Comparison of ENCODE assay signal across 24 mouse cellular contexts in genomic region chr19:55297489-55297888, GRCm38 (mm10). TPM values are rescaled to one million over a fixed set of nuclear protein-coding genes. Genes with fewer than 3 reads are reported as not detected.
DNase-seq lines count a peak whose midpoint lies in the region; ATAC-seq and TF ChIP-seq lines count a peak whose summit lies in the region.
"Had no signal": no experiment of that assay in that cellular context is flagged by ENCODE, and none has a peak within 500 bp of the region (broad histone marks: within the 10 kb centered on the region; RNA-seq: fewer than 3 reads in every experiment).

No protein-coding gene starts in this region.

- TF ChIP-seq EP300 in CH12.LX (IDR thresholded peaks at IDR 0.05; ENCODE audit: low read length) (no peak), MEL (IDR thresholded peaks at IDR 0.05; ENCODE audit: low read depth in 1 of 2, low read length in 2 of 2) (no peak)

- peaks cover 42% of the 10 kb centered on the region for H3K4me1 ChIP-seq in liver, embryonic 12.5 days
- H3K4me1 ChIP-seq in liver, embryonic 11.5 days (replicated peaks; ENCODE audit: control insufficient read depth, insufficient read depth, low read length) = peaks cover 17% of the 10 kb centered on the region
- H3K4me1 ChIP-seq in CH12.LX (ENCODE audit: control insufficient read depth in 1 of 2, insufficient read depth in 2 of 2) (peaks cover 31 to 91% of the 10 kb centered on the region in 2 experiments), MEL (ENCODE audit: control insufficient read depth in 1 of 2, insufficient read depth in 2 of 2, low read length in 2 of 2) (peaks cover 32 to 44% of the 10 kb centered on the region in 2 experiments)
- no peaks in the 10 kb centered on the region for H3K4me1 ChIP-seq in embryonic facial prominence, embryonic 10.5 days
- H3K4me1 ChIP-seq in midbrain, embryonic 11.5 days (ENCODE audit: control insufficient read depth, insufficient read depth, low read length) = no peaks in the 10 kb centered on the region

- H3K4me2 ChIP-seq in liver, embryonic 12.5 days = no peak overlapping the region
- no peak overlapping the region for H3K4me2 ChIP-seq in liver, embryonic 11.5 days
- no peak overlapping the region for H3K4me2 ChIP-seq in CH12.LX (ENCODE audit: insufficient read depth, low read depth, poor library complexity, severe bottlenecking)
- no peak overlapping the region for H3K4me2 ChIP-seq in midbrain, embryonic 11.5 days

- no peak overlapping the region for H3K9ac ChIP-seq in liver, embryonic 12.5 days
- no peak overlapping the region for H3K9ac ChIP-seq in liver, embryonic 11.5 days (ENCODE audit: low read depth, low read length)
- H3K9ac ChIP-seq in CH12.LX (ENCODE audit: insufficient read depth, low read depth) (no peak overlapping the region), MEL (ENCODE audit: control insufficient read depth, low read depth, low read length, poor library complexity, severe bottlenecking) (no peak overlapping the region)
- no peak overlapping the region for H3K9ac ChIP-seq in midbrain, embryonic 11.5 days (ENCODE audit: low read length)

- 83% methylated on average over 2 of the region's 2 CpGs for WGBS in liver, embryonic 12.5 days (ENCODE audit: insufficient replicate concordance)
- 82% methylated on average over 2 of the region's 2 CpGs for WGBS in liver, embryonic 11.5 days
- 93% methylated on average over 2 of the region's 2 CpGs for WGBS in embryonic facial prominence, embryonic 10.5 days
- WGBS in midbrain, embryonic 11.5 days = 92% methylated on average over 2 of the region's 2 CpGs

- peaks cover 95% of the 10 kb centered on the region for H3K36me3 ChIP-seq in liver, embryonic 12.5 days
- peaks cover 25% of the 10 kb centered on the region for H3K36me3 ChIP-seq in liver, embryonic 11.5 days (ENCODE audit: control insufficient read depth, insufficient read depth, low read length)
- H3K36me3 ChIP-seq in CH12.LX (replicated peaks in 1 of 2; ENCODE audit: control insufficient read depth in 1 of 2, insufficient read depth in 1 of 2, low read length in 1 of 2) = peaks cover 64 to 83% of the 10 kb centered on the region in 2 experiments
- peaks cover 48 to 60% of the 10 kb centered on the region in 2 experiments for H3K36me3 ChIP-seq in MEL (ENCODE audit: control insufficient read depth in 1 of 2, insufficient read depth in 2 of 2, low read length in 2 of 2)
- peaks cover 76% of the 10 kb centered on the region for H3K36me3 ChIP-seq in embryonic facial prominence, embryonic 10.5 days (replicated peaks)
- H3K36me3 ChIP-seq in midbrain, embryonic 11.5 days (ENCODE audit: control insufficient read depth, insufficient read depth, low read length) = peaks cover 15% of the 10 kb centered on the region

- TF ChIP-seq CTCF in CH12.LX (conservative IDR thresholded peaks at IDR 0.05 in 1 of 2, IDR thresholded peaks at IDR 0.05 in 1 of 2; ENCODE audit: low read depth in 2 of 2, low read length in 2 of 2) (no peak), MEL (IDR thresholded peaks at IDR 0.05 in 2 of 3, conservative IDR thresholded peaks at IDR 0.05 in 1 of 3; ENCODE audit: control insufficient read depth in 1 of 3, insufficient read depth in 1 of 3, low read depth in 2 of 3, low read length in 3 of 3, poor library complexity in 1 of 3, severe bottlenecking in 1 of 3) (no peak)

- H3K27ac ChIP-seq in liver, embryonic 12.5 days = 0 out of 2 replicates have a peak overlapping the region, but pooled peaks have one; percentile 5
- no peak overlapping the region for H3K27ac ChIP-seq in liver, embryonic 11.5 days (ENCODE audit: low read depth, low read length)
- H3K27ac ChIP-seq in CH12.LX (ENCODE audit: insufficient read depth, low read depth) (peak overlapping the region; percentile 3; the same call in 1 of the 2 replicates), MEL (ENCODE audit: control insufficient read depth, low read depth, low read length) (no peak overlapping the region)
- no peak overlapping the region for H3K27ac ChIP-seq in embryonic facial prominence, embryonic 10.5 days (replicated peaks)
- no peak overlapping the region for H3K27ac ChIP-seq in midbrain, embryonic 11.5 days (ENCODE audit: low read depth, low read length)

- TF ChIP-seq RAD21 in CH12.LX (IDR thresholded peaks at IDR 0.05; ENCODE audit: low read depth, low read length) (no peak), MEL (IDR thresholded peaks at IDR 0.05; ENCODE audit: low read depth, low read length) (no peak)

- dilution Hi-C loops in CH12.LX (cut with MboI; ENCODE audit: extremely low pct_ligation_motif_present, extremely low pct_unique_long_range_greater_than_20kb, low sequenced_read_pairs) = no loop called here

- in situ Hi-C loops in CH12.LX (cut with MboI; ENCODE audit: low pct_ligation_motif_present, low pct_unique_long_range_greater_than_20kb, low sequenced_read_pairs) = loop anchor here (5.0 kb wide), 1 partner anchor 40 kb away; no protein-coding TSS in a partner anchor

- H3K79me2 ChIP-seq in CH12.LX (replicated peaks; ENCODE audit: control insufficient read depth, extremely low read depth, insufficient read depth, poor library complexity, severe bottlenecking) (no peaks in the 10 kb centered on the region; the same call in 1 of the 2 replicates), MEL (ENCODE audit: control insufficient read depth, insufficient read depth, low read length, poor library complexity) (no peaks in the 10 kb centered on the region)

- no peaks in the 10 kb centered on the region for H3K27me3 ChIP-seq in liver, embryonic 12.5 days (replicated peaks)
- H3K27me3 ChIP-seq in liver, embryonic 11.5 days (replicated peaks; ENCODE audit: control insufficient read depth, insufficient read depth, low read length) = no peaks in the 10 kb centered on the region
- H3K27me3 ChIP-seq in CH12.LX (replicated peaks) (no peaks in the 10 kb centered on the region), MEL (ENCODE audit: control insufficient read depth in 1 of 2, insufficient read depth in 2 of 2, low read length in 2 of 2) (no peaks in the 10 kb centered on the region)
- no peaks in the 10 kb centered on the region for H3K27me3 ChIP-seq in embryonic facial prominence, embryonic 10.5 days (replicated peaks; ENCODE audit: low read depth, poor library complexity, severe bottlenecking)
- no peaks in the 10 kb centered on the region for H3K27me3 ChIP-seq in midbrain, embryonic 11.5 days (ENCODE audit: control insufficient read depth, insufficient read depth, low read length)
- H3K27me3 ChIP-seq: Patski had no signal

- TF ChIP-seq POLR2A in CH12.LX (IDR thresholded peaks at IDR 0.05; ENCODE audit: low read depth, low read length) (no peak), MEL (IDR thresholded peaks at IDR 0.05; ENCODE audit: control insufficient read depth in 1 of 2, insufficient read depth in 1 of 2, low read depth in 1 of 2, low read length in 2 of 2, poor library complexity in 1 of 2) (no peak; a peak in 1 of 4 replicates)

- peak; percentile 82 for DNase-seq in heart, adult 11 months
- no peak for DNase-seq in heart, adult 18-20 months
- no peak for DNase-seq in liver, embryonic 11.5 days (ENCODE audit: low spot score)
- DNase-seq in CH12.LX (ENCODE audit: extremely low read depth) (no peak), MEL (ENCODE audit: low read depth, low spot score) (no peak)
- DNase-seq in embryonic facial prominence, embryonic 10.5 days (ENCODE audit: low spot score) = no peak
- DNase-seq in midbrain, embryonic 11.5 days (ENCODE audit: low spot score, missing footprints) = no peak
- DNase-seq: adrenal gland, adult 2 months; adrenal gland, adult 8-10 months; adrenal gland, postnatal 10 days; adrenal gland, postnatal 14 days; adrenal gland, postnatal 25 days; adrenal gland, postnatal 36 days; B cell, adult 2 months; cerebellum, adult 11 months; cerebellum, adult 11-12 months; cerebellum, adult 18-20 months; cerebellum, adult 2 months had no signal

- no peaks in the 10 kb centered on the region for H3K9me3 ChIP-seq in liver, embryonic 12.5 days (replicated peaks)
- H3K9me3 ChIP-seq in liver, embryonic 11.5 days (ENCODE audit: control insufficient read depth, low read length) = no peaks in the 10 kb centered on the region
- no peaks in the 10 kb centered on the region for H3K9me3 ChIP-seq in CH12.LX (replicated peaks; ENCODE audit: low read length)
- no peaks in the 10 kb centered on the region for H3K9me3 ChIP-seq in MEL (replicated peaks; ENCODE audit: insufficient read depth, low read length)
- H3K9me3 ChIP-seq in embryonic facial prominence, embryonic 10.5 days = no peaks in the 10 kb centered on the region
- H3K9me3 ChIP-seq in midbrain, embryonic 11.5 days (ENCODE audit: control insufficient read depth, low read length) = no peaks in the 10 kb centered on the region
- H3K9me3 ChIP-seq: G1E had no signal

- H3K4me3 ChIP-seq in liver, embryonic 12.5 days = no peak overlapping the region
- H3K4me3 ChIP-seq in liver, embryonic 11.5 days (ENCODE audit: low read depth, low read length) = no peak overlapping the region
- H3K4me3 ChIP-seq in CH12.LX (replicated peaks in 1 of 3; ENCODE audit: low read depth in 2 of 3, low read length in 2 of 3, poor library complexity in 1 of 3) (no peak overlapping the region), MEL (ENCODE audit: control insufficient read depth in 1 of 2, insufficient read depth in 1 of 2, low read depth in 2 of 2, low read length in 2 of 2) (no peak overlapping the region)
- no peak overlapping the region for H3K4me3 ChIP-seq in embryonic facial prominence, embryonic 10.5 days
- H3K4me3 ChIP-seq in midbrain, embryonic 11.5 days (ENCODE audit: low read depth, low read length) = no peak overlapping the region

- ATAC-seq in liver, embryonic 12.5 days = no peak
- no peak for ATAC-seq in liver, embryonic 11.5 days (replicated peaks; ENCODE audit: low FRiP score)
- ATAC-seq in midbrain, embryonic 11.5 days (ENCODE audit: low FRiP score) = no peak
- ATAC-seq: activated CD4-positive, CD25-positive, alpha-beta regulatory T cell, adult 4 months; CD4-positive, CD25-positive, alpha-beta regulatory T cell, adult 4 months had no signal

RNA-seq across cellular contexts. Expression of gene Zdhhc6, which starts 18.3 kb away (rescaled TPM):
- 10 to 100 TPM; 18.9 to 22.7 TPM for total RNA-seq in heart, adult 18-20 months (2021)
- polyA plus RNA-seq in liver, embryonic 12.5 days (2016; fragmentation: Nextera tagmentation; extraction: Ambion mirVana) = 81.9 and 83.4 TPM in 2 replicates
- polyA plus RNA-seq in liver, embryonic 11.5 days (2014; fragmentation: Nextera tagmentation; extraction: Ambion mirVana) = 120 and 124 TPM in 2 replicates
- total RNA-seq in CH12.LX (2012; rRNA removed) (88.6 and 101 TPM in 2 replicates), CH12.LX (2014; rRNA removed) (143 and 152 TPM in 2 replicates), MEL (2012; rRNA removed) (101 and 109 TPM in 2 replicates)
- polyA plus RNA-seq in CH12.LX (2012; ENCODE audit: insufficient read length, low read depth) (101 and 108 TPM in 2 replicates), MEL (2012; ENCODE audit: insufficient read depth in 1 of 2, insufficient read length in 2 of 2, low read depth in 1 of 2, low replicate concordance in 2 of 2, missing spikeins in 1 of 2) (100 to 1,000 TPM in 1 of 2 experiments, 10 to 100 TPM in 1; 95.6 to 114 TPM)
- polyA plus RNA-seq in embryonic facial prominence, embryonic 10.5 days (2016; fragmentation: Nextera tagmentation; extraction: Ambion mirVana) = 112 and 115 TPM in 2 replicates
- 112 and 116 TPM in 2 replicates for polyA plus RNA-seq in midbrain, embryonic 11.5 days (2014; fragmentation: Nextera tagmentation; extraction: Ambion mirVana)

RNA-seq across cellular contexts. Expression of gene Vti1a, which starts 18.6 kb away (rescaled TPM):
- 10 to 100 TPM; 16.1 to 17.0 TPM for total RNA-seq in heart, adult 18-20 months (2021)
- 23.9 and 24.5 TPM in 2 replicates for polyA plus RNA-seq in liver, embryonic 12.5 days (2016; fragmentation: Nextera tagmentation; extraction: Ambion mirVana)
- 26.4 and 30.1 TPM in 2 replicates for polyA plus RNA-seq in liver, embryonic 11.5 days (2014; fragmentation: Nextera tagmentation; extraction: Ambion mirVana)
- total RNA-seq in CH12.LX (2012; rRNA removed) = 22.3 and 23.1 TPM in 2 replicates
- 23.5 and 23.8 TPM in 2 replicates for total RNA-seq in CH12.LX (2014; rRNA removed)
- polyA plus RNA-seq in CH12.LX (2012; ENCODE audit: insufficient read length, low read depth) = 27.6 and 30.8 TPM in 2 replicates
- total RNA-seq in MEL (2012; rRNA removed) = 33.8 and 42.8 TPM in 2 replicates
- polyA plus RNA-seq in MEL (2012; ENCODE audit: insufficient read depth in 1 of 2, insufficient read length in 2 of 2, low read depth in 1 of 2, low replicate concordance in 2 of 2, missing spikeins in 1 of 2) = 100 to 1,000 TPM in 1 of 2 experiments, 10 to 100 TPM in 1; 37.2 to 119 TPM
- 30.6 and 31.2 TPM in 2 replicates for polyA plus RNA-seq in embryonic facial prominence, embryonic 10.5 days (2016; fragmentation: Nextera tagmentation; extraction: Ambion mirVana)
- 27.1 and 28.2 TPM in 2 replicates for polyA plus RNA-seq in midbrain, embryonic 11.5 days (2014; fragmentation: Nextera tagmentation; extraction: Ambion mirVana)

RNA-seq across cellular contexts. Expression of gene Acsl5, which starts 45.8 kb away (rescaled TPM):
- total RNA-seq in heart, adult 18-20 months (2021) = 10 to 100 TPM; 11.7 to 33.6 TPM
- polyA plus RNA-seq in liver, embryonic 12.5 days (2016; fragmentation: Nextera tagmentation; extraction: Ambion mirVana) = 110 and 115 TPM in 2 replicates
- polyA plus RNA-seq in liver, embryonic 11.5 days (2014; fragmentation: Nextera tagmentation; extraction: Ambion mirVana) = 125 and 130 TPM in 2 replicates
- total RNA-seq in CH12.LX (2012; rRNA removed) (126 and 143 TPM in 2 replicates), CH12.LX (2014; rRNA removed) (196 and 224 TPM in 2 replicates), MEL (2012; rRNA removed) (248 and 318 TPM in 2 replicates)
- polyA plus RNA-seq in CH12.LX (2012; ENCODE audit: insufficient read length, low read depth) (231 and 265 TPM in 2 replicates), MEL (2012; ENCODE audit: insufficient read depth in 1 of 2, insufficient read length in 2 of 2, low read depth in 1 of 2, low replicate concordance in 2 of 2, missing spikeins in 1 of 2) (100 to 1,000 TPM in 1 of 2 experiments, not detected in 1; 223 TPM)
- polyA plus RNA-seq in embryonic facial prominence, embryonic 10.5 days (2016; fragmentation: Nextera tagmentation; extraction: Ambion mirVana) = 24.0 and 27.4 TPM in 2 replicates
- 17.3 and 18.1 TPM in 2 replicates for polyA plus RNA-seq in midbrain, embryonic 11.5 days (2014; fragmentation: Nextera tagmentation; extraction: Ambion mirVana)

RNA-seq across cellular contexts. Expression of gene Gucy2g, which starts 56.5 kb away (rescaled TPM):
- under 1 TPM in 1 of 2 experiments, not detected in 1; 0.10 TPM for total RNA-seq in heart, adult 18-20 months (2021)
- 0.04 TPM in 1 of 2 replicates, not detected in the other for polyA plus RNA-seq in liver, embryonic 12.5 days (2016; fragmentation: Nextera tagmentation; extraction: Ambion mirVana)
- 0.04 TPM in 1 of 2 replicates, not detected in the other for polyA plus RNA-seq in liver, embryonic 11.5 days (2014; fragmentation: Nextera tagmentation; extraction: Ambion mirVana)
- total RNA-seq in CH12.LX (2012; rRNA removed) (not detected in 2 replicates), CH12.LX (2014; rRNA removed) (not detected in 2 replicates), MEL (2012; rRNA removed) (0.65 and 1.1 TPM in 2 replicates)
- polyA plus RNA-seq in CH12.LX (2012; ENCODE audit: insufficient read length, low read depth) (0.11 TPM in 1 of 2 replicates, not detected in the other), MEL (2012; ENCODE audit: insufficient read depth in 1 of 2, insufficient read length in 2 of 2, low read depth in 1 of 2, low replicate concordance in 2 of 2, missing spikeins in 1 of 2) (1 to 10 TPM in 1 of 2 experiments, not detected in 1; 2.4 TPM)
- not detected in 2 replicates for polyA plus RNA-seq in embryonic facial prominence, embryonic 10.5 days (2016; fragmentation: Nextera tagmentation; extraction: Ambion mirVana)
- not detected in 2 replicates for polyA plus RNA-seq in midbrain, embryonic 11.5 days (2014; fragmentation: Nextera tagmentation; extraction: Ambion mirVana)
- total RNA-seq: adrenal gland, adult 18-20 months; adrenal gland, adult 2 months; adrenal gland, adult 8-10 months; adrenal gland, postnatal 10 days; adrenal gland, postnatal 14 days; adrenal gland, postnatal 25 days; adrenal gland, postnatal 36 days had no signal
- polyA plus RNA-seq: activated CD4-positive, CD25-positive, alpha-beta regulatory T cell, adult 4 months; G1E had no signal

Comparison
In these comparisons a context has a peak if more than half of its experiments do, and no peak if none do; other contexts are left out.
1. H3K27ac ChIP-seq: peak in liver, embryonic 12.5 days (single experiment) and CH12.LX (single experiment); none in liver, embryonic 11.5 days (single experiment), MEL (single experiment), embryonic facial prominence, embryonic 10.5 days (single experiment) and midbrain, embryonic 11.5 days (single experiment).